Mouse (Mus musculus) layer of hippocampus, postnatal 36 days (tissue): Measurements from ENCODE around the gene Odf3l1. TPM values are rescaled to one million over a fixed set of nuclear protein-coding genes. Genes with fewer than 3 reads are reported as not detected.
"Not testable (repeated sequence)": the region's sequence is repeated elsewhere in the genome, so short reads cannot be mapped to it uniquely, and the experiment has no call there.

ENCODE experiments used
- DNase-seq, 2 experiments: peaks; one replicate each; pipeline ENCODE4 v3.0.0; 2022
- total RNA-seq, 2 experiments: library from RNA; stranded (reverse); gene quantifications; 2 replicates each; pipeline ENCODE4 v1.2.3; 2021

Odf3l1 gene
- not detected for total RNA-seq

DNA sequence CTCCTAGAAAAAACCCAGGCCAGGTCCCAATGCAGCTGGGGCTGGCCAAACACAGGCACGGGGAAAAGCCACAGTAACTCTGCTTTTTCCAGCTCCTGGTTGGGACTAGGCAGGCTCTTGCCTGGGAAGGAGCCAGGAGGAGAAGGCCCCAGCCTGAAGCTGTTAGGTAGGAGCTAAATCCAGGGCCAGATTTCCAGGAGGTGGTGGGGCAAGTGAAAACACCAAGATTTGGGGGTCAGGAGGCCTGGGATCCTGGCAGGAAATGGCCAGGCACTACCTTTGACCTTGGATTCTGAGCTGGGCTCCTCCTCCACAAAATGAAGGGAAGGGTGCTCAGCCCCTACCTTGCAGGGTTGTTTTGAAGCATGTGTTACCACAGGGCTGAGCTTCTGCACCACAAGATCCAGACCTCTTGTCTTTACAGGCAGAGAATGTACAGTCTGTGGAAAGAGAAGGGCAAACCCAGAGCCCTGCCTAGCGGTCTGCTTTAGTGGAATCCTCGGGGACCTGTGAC is at the start of gene Odf3l1:
Odf3l1 (minus strand) TSS at position 464 of the 514 bp plus-strand sequence.
- no peak for DNase-seq

DNA sequence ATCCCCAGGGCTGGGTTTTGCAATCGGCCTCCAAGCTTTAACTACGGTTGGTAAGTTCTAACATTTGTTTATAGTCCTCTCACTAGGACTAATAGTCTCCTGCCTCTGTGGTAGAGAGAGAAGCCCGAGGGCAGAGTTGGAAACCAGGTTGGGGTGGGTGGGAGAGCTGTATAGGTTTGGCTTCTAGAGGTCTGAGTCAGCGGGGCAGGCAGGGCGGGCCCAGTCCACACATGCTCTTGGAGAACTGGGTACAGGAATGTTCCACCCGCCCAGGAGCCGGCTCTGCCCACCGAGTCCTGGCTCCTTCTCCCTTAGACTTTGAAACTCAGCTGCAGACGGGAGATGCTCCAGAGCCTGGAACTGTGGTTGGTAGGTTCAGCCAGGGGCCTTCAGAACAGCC is 49.5 kb upstream of the Odf3l1 start:
- DNase-seq: no peak

GRCm38 (mm10) chr9:56911017-56911416 is 46.5 kb upstream of the Odf3l1 start:
- DNase-seq: no peak

GRCm38 (mm10) chr9:56909991-56910390 is 45.5 kb upstream of the Odf3l1 start:
- not testable (repeated sequence) for DNase-seq

- no peak for DNase-seq
These were observed 43.1 kb upstream of the Odf3l1 start for GRCm38 (mm10) chr9:56907549-56907948.

DNA sequence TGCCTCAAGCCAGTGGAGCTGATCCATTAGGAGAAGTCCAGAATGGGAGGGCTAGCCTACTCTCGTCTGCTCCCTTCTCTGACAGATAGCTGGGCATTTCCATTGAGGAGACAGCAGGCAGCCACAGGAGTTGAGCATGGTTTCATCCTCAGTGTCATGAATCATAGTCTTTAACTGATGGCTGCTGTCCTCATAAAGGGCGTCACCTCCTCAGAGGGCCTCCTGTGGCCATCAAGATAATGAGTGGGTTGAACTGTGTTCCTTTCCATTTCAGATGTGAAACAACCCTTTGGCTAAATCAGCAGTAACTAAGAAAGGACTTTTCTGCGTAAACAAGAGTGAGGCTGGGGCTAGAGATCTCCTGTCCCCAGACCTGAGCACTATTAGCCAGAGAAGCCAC is 39.2 kb upstream of the Odf3l1 start:
- no peak for DNase-seq

DNA sequence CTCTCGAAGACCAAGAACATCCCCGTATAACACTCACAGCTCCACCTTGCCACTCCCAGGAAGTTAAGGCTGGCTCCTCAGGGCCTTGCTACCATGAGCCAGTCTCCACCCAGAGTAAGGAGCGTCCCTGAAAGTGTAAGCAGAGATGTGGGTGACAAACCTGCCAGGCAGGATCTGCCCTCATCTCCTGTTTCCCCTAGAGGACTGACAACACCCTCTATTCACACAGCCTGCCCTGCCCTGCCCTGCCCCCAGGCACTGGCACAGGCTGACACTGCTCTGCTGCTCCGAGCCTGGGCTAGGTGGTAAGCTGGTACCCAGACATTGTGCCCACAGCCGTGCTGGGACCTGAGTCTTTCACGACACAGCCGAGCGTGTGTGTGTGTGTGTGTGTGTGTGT is 36.7 kb upstream of the Odf3l1 start:
- peak; percentile 33 to 50 for DNase-seq

GRCm38 (mm10) chr9:56900571-56900970 is 36.1 kb upstream of the Odf3l1 start:
- no peak for DNase-seq

- DNase-seq: no peak
These were observed 35.6 kb upstream of the Odf3l1 start for GRCm38 (mm10) chr9:56900060-56900459.

- DNase-seq: no peak
These were observed 34.9 kb upstream of the Odf3l1 start for GRCm38 (mm10) chr9:56899409-56899808.

GRCm38 (mm10) chr9:56896779-56897178 is 32.3 kb upstream of the Odf3l1 start:
- DNase-seq: no peak

- no peak for DNase-seq
These were observed 29.5 kb upstream of the Odf3l1 start for GRCm38 (mm10) chr9:56894006-56894405.

DNA sequence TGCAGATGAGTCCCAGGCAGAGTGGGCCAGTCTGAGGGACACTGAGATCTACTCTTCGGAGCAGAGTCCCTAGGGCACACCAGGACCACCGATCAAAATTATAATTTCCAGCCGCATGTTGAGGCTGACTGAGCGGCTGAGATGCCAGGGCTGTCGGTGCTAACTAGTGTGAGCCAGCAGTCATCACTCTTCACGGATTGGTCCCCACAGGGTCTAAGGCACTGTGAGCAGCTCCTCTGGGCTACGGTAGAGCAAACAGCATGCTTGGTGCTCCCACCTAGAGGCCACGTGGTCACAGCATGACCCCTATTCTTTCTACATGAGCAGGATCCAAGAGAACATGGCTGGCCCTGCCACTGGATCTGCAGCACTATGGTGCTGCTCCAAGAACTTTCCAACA is 28.8 kb upstream of the Odf3l1 start:
- DNase-seq: no peak

- no peak for DNase-seq
These were observed 27.6 kb upstream of the Odf3l1 start for GRCm38 (mm10) chr9:56892111-56892510.

GRCm38 (mm10) chr9:56891517-56892011 is 27.1 kb upstream of the Odf3l1 start:
- DNase-seq: peak; percentile 59 to 64

DNA sequence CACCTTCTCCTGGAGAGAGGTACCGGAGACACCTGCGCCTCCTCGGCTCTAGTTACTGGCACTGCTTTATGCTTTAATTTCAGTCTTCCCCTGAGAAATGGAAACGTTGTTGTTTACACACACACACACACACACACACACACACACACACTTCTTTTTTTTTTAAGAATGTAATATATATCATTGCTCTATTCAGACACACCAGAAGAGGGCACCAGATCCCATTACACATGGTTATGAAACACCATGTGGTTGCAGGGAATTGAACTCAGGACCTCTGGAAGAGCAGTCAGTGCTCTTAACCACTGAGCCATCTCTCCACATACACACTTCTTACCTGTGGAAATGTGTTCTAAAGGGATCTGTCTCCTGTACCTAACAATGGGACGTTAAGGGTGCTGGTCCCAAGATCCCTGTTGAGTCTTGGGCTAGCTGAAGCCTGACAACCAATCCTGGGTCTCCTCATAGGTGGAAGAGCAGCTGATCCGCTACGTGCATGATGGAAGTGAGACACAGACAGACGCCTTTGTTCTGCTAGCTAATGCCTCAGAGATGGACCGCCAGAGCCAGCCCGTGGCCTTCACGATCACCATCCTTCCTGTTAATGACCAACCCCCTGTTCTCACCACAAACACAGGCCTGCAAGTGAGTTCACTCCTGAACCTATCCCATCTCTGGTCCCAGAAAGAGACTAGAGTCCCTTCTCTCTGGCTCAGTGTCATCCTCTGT is 26.2 kb upstream of the Odf3l1 start:
- DNase-seq: no peak

DNA sequence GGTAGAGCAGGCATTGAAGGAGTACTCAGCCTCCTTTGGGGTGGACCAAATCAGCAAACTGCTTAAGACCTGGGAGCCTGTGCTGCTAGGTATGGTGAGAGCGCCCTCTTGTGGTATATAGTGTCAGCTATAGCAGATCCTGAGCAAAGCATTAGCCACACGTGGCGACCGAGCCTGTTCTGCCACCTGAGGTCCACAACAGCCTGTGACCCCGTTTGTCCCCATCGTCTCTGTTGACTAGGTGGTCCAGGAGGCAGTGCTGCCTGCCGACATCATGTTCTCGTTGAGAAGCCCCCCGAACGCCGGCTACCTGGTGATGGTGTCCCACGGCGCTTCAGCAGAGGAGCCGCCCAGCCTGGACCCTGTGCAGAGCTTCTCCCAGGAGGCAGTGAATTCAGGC is 25.3 kb upstream of the Odf3l1 start:
- DNase-seq: peak; percentile 60 to 69

DNA sequence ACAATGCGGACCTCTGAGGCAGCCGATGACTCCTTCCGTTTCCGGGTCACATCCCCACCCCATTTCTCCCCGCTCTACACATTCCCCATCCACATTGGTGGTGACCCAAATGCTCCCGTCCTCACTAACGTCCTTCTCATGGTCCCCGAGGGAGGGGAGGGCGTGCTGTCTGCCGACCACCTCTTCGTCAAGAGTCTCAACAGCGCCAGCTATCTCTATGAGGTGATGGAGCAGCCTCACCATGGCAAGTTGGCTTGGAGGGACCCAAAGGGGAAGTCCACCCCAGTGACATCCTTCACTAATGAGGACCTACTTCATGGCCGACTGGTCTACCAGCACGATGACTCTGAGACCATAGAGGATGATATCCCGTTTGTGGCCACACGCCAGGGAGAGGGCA is 23.1 kb upstream of the Odf3l1 start:
- no peak for DNase-seq

- DNase-seq: no peak
These were observed 22.1 kb upstream of the Odf3l1 start for GRCm38 (mm10) chr9:56886601-56887000.

DNA sequence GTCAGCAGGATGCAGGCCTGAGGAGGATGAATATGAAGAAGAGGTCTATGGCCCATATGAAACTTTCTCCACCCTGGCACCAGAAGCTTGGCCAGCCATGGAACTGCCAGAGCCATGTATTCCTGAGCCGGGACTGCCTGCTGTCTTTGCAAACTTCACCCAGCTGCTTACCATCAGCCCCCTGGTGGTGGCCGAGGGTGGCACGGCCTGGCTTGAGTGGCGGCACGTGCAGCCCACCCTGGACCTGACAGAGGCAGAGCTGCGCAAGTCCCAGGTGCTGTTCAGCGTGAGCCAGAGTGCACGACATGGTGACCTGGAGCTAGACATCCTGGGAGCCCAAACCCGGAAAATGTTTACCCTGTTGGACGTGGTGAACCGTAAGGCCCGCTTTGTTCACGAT is 21.6 kb upstream of the Odf3l1 start:
- no peak for DNase-seq

DNA sequence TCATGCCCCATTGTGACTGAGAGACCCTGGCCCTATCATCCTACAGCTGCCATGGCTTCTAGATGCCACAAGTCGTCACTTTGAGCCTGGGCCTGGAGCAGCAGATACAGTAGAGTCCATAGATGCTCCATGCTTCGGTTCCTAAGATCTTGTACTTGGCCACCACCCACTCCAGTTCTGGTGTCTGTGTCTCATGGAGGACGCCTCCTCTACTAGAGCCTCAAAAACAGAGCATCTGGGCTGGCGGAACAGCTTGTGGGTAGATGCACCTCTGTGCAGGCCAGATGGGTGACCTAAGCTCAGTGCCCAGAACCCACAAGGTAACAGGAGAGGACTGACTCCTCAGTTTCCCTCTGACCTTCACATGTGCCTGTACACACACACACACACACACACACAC is 19.8 kb upstream of the Odf3l1 start:
- DNase-seq: no peak

GRCm38 (mm10) chr9:56883470-56883869 is 19.0 kb upstream of the Odf3l1 start:
- no peak for DNase-seq

GRCm38 (mm10) chr9:56882818-56883217 is 18.3 kb upstream of the Odf3l1 start:
- DNase-seq: no peak

- no peak for DNase-seq
These were observed 17.8 kb upstream of the Odf3l1 start for GRCm38 (mm10) chr9:56882283-56882682.
